Mouse (Mus musculus): ENCODE results near the gene Atrnl1. TPM values are rescaled to one million over a fixed set of nuclear protein-coding genes. Genes with fewer than 3 reads are reported as not detected.
"Not testable (repeated sequence)": the region's sequence is repeated elsewhere in the genome, so short reads cannot be mapped to it uniquely, and the experiment has no call there.

Gene Atrnl1
- polyA plus RNA-seq, 1 experiment from 2014 or later: 27.9 TPM

DNA sequence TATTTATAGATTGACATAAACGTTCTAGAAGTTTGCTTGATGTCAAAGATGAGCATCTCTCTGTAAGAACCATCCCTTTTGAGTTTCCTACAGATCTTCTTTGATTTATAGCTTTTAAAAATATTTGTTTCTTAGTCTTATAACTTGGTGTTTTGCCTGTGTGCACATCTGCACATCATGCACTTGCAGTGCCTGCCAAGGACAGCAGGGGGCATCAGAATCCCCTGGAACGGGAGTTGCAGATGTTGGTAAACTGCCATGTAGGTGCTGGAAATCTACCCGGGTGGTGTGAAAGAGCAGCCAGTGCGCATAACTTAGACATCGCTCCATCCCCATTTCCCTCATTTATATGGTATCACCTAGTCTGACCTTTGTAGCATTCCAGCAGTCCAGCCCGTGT lies 265.2 kb downstream of the Atrnl1 start:
- TF ChIP-seq CTCF (IDR thresholded peaks at IDR 0.05): peak; percentile 67
- CTCF ChIA-PET: interaction anchor here (0.9 to 1.5 kb wide), 2 partner anchors 9 to 14 kb away, joined by 3 to 6 read pairs; no protein-coding TSS in a partner anchor
- in situ Hi-C loops (cut with MboI; ENCODE audit: low pct_unique_long_range_greater_than_20kb): no loop called here
- ATAC-seq: no peak
- DNase-seq (ENCODE audit: low read depth, low spot score): no peak
- no peaks in the 10 kb centered on the region for H3K27me3 ChIP-seq
- POLR2A ChIA-PET: no interaction called here

DNA sequence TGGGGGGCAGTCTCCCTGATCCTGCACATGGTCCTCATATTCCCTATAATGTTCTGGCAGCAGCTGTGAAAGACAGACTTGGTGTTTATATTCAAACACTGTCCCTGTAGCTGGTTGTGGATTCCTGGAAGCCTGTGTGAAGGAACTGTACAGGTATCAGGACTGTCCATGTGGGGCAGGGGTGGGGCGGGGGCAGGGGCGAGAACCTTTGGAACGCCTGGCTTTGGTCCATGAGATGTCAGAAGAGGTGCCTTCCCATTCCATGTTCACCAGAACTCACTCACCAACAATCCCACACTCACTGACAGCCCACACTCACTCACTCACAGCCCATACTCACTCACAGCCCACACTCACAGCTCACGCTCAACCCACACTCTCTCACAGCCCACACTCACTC lies 266.5 kb downstream of the Atrnl1 start:
- DNase-seq (ENCODE audit: low read depth, low spot score): no peak
- TF ChIP-seq CTCF (IDR thresholded peaks at IDR 0.05): no peak
- no peak for ATAC-seq
- CTCF ChIA-PET: no interaction called here
- no peaks in the 10 kb centered on the region for H3K27me3 ChIP-seq
- POLR2A ChIA-PET: no interaction called here
- in situ Hi-C loops (cut with MboI; ENCODE audit: low pct_unique_long_range_greater_than_20kb): no loop called here

DNA sequence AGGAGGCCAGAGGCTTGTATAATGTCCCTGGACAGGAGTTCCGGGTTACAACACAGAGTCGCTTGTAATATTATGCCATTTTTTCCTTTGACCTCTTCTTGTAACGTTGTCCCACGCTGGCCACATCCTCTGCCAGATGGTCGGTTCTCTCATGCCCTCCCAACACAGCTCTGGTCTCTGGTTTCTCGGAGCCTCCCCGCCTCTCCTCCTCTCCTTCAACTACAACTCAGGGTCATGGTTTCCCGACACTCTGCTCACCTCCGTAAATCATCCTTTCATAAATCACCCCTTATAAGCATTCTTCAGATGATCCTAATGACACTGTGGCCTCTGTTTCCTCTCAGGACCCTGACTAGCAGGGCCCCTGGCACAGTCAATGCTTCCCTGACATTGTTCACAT lies 267.7 kb downstream of the Atrnl1 start:
- no peak for TF ChIP-seq CTCF (IDR thresholded peaks at IDR 0.05)
- no peak for DNase-seq (ENCODE audit: low read depth, low spot score)
- CTCF ChIA-PET: interaction anchor here (1.3 kb wide), 1 partner anchor 61 kb away, joined by 3 read pairs; no protein-coding TSS in a partner anchor
- in situ Hi-C loops (cut with MboI; ENCODE audit: low pct_unique_long_range_greater_than_20kb): no loop called here
- no peak for ATAC-seq
- H3K27me3 ChIP-seq: no peaks in the 10 kb centered on the region
- POLR2A ChIA-PET: no interaction called here

DNA sequence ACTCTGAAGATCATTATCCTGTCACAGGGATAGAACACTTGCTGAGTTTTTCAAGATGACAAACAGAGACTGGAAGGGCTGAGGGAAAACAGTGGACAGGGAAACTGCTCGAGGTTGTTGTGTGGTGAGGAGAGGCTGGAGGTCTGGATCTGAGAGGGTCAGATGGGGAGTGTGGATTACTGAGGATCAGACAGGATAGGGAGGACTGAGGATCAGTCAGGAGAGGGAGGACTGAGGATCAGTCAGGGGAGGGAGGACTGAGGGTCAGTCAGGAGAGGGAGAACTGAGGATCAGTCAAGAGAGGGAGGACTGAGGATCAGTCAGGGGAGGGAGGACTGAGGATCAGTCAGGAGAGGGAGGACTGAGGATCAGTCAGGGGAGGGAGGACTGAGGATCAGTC lies 269.0 kb downstream of the Atrnl1 start:
- POLR2A ChIA-PET; in situ Hi-C loops (cut with MboI; ENCODE audit: low pct_unique_long_range_greater_than_20kb); H3K27me3 ChIP-seq; DNase-seq (ENCODE audit: low read depth, low spot score); CTCF ChIA-PET; ATAC-seq: not testable (repeated sequence)

DNA sequence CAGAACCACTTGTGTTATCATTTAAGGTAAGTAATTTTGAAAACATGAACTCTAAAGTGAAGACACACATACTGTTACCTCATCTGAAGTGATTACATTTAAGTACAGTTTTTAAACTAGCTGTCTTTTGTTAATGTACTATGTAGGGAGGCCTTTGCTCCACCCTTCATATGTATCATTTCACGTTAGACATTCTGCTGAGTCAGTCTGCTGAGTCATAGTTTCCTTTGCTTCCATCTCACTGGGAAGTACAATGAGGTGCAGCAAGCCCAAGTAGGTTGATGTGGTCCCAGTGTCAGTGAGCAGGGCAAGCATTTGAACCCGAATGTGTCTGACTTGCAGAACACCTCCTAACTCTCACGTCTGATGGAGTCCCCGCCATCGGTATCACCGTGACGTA lies 271.1 kb downstream of the Atrnl1 start:
- in situ Hi-C loops (cut with MboI; ENCODE audit: low pct_unique_long_range_greater_than_20kb): no loop called here
- ChIA-PET CTCF (no interaction called here), POLR2A (no interaction called here)
- DNase-seq (ENCODE audit: low read depth, low spot score): no peak
- no peaks in the 10 kb centered on the region for H3K27me3 ChIP-seq
- no peak for ATAC-seq
- TF ChIP-seq CTCF (IDR thresholded peaks at IDR 0.05): no peak

DNA sequence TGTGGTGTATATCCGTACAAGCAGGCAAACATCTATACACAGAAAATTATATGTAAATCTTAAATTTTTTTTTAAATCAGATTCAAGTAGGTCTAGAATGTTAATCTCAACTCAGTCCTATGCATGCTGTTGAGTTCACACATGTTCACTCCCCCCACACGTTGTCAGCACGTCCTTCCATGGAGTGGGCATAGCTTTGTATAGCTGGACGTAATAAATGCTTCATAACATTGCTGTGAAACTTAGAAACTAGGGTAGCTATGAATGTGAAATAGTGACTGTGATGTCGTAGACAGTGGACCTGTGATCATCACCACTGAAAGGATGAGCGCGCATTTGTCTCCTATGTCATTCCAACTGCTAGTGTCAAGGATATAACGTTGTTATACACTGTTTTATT lies 278.0 kb downstream of the Atrnl1 start:
- POLR2A ChIA-PET: no interaction called here
- H3K27me3 ChIP-seq: no peaks in the 10 kb centered on the region
- CTCF ChIA-PET: interaction anchor here (1.5 kb wide), 1 partner anchor 10 kb away, joined by 3 read pairs; no protein-coding TSS in a partner anchor
- DNase-seq (ENCODE audit: low read depth, low spot score) (no peak), ATAC-seq (no peak)
- no peak for TF ChIP-seq CTCF (IDR thresholded peaks at IDR 0.05)
- in situ Hi-C loops (cut with MboI; ENCODE audit: low pct_unique_long_range_greater_than_20kb): no loop called here

DNA sequence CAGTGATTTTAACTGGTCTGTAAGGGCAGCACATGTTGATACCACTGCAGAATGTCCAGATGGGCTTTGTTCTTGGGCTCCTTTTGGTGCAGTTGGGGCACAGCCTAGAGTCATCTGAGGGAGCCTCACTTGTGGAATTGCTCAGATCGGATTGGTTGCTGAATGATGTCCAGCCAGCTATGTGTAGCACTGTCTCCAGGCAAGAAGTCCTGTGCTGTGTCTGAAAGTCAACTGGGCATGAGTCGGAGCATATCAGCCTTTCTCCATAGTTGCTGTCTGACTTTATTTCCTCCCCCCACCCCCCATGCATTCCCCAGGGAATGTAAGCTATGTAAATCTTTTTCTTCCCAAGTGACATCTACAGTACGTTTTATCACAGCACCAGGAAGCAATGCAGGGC lies 278.9 kb downstream of the Atrnl1 start:
- in situ Hi-C loops (cut with MboI; ENCODE audit: low pct_unique_long_range_greater_than_20kb): no loop called here
- DNase-seq (ENCODE audit: low read depth, low spot score) (no peak), ATAC-seq (no peak)
- no peaks in the 10 kb centered on the region for H3K27me3 ChIP-seq
- no peak for TF ChIP-seq CTCF (IDR thresholded peaks at IDR 0.05)
- ChIA-PET POLR2A (interaction anchor here (0.6 kb wide), 1 partner anchor 360 kb away, joined by 3 read pairs; no protein-coding TSS in a partner anchor), CTCF (no interaction called here)

DNA sequence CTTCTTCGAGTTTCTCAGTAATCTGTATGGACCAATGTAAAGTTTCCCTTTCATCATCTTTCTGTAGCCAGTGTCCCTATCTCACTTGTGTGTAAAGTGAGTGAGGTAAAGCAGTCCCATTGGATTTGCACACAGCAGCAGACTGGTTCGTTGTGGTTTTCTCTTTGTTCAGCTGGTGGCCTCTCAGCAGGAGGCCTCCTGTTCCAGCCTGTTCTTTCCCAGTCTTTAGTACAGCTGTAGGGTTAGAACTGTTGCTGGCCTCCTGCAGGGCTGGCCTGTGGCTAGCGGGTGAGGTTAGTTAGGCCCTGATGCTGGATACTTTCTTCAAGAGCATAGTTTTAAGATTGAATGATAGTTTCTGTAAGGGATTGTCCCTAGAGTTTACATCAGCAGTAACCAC lies 280.1 kb downstream of the Atrnl1 start:
- ChIA-PET CTCF (interaction anchor here (1.6 kb wide), 1 partner anchor 9 kb away, joined by 7 read pairs; no protein-coding TSS in a partner anchor), POLR2A (no interaction called here)
- in situ Hi-C loops (cut with MboI; ENCODE audit: low pct_unique_long_range_greater_than_20kb): no loop called here
- TF ChIP-seq CTCF (IDR thresholded peaks at IDR 0.05): no peak
- H3K27me3 ChIP-seq: no peaks in the 10 kb centered on the region
- DNase-seq (ENCODE audit: low read depth, low spot score) (no peak), ATAC-seq (no peak)

DNA sequence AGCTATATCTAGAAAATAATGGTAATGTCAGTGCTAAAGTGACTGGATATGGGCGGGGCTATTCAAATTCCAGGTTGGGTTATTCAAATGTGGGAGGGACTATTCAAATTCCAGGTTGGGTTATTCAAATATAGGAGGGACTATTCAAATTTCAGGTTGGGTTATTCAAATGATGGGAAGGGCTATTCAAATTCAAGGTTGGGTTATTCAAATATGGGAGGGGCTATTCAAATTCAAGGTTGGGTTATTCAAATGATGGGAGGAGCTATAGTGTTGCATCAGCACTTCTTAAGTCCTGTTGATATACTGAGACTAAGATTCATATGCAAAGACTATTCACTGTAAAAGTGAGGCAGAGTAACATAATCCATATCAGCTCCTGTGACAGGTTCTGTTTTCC lies 283.4 kb downstream of the Atrnl1 start:
- no peak for TF ChIP-seq CTCF (IDR thresholded peaks at IDR 0.05)
- in situ Hi-C loops (cut with MboI; ENCODE audit: low pct_unique_long_range_greater_than_20kb): no loop called here
- DNase-seq (ENCODE audit: low read depth, low spot score) (no peak), ATAC-seq (no peak)
- H3K27me3 ChIP-seq: no peaks in the 10 kb centered on the region
- CTCF ChIA-PET: interaction anchor here (2.0 kb wide), 1 partner anchor 12 kb away, joined by 4 read pairs; no protein-coding TSS in a partner anchor
- POLR2A ChIA-PET: no interaction called here

DNA sequence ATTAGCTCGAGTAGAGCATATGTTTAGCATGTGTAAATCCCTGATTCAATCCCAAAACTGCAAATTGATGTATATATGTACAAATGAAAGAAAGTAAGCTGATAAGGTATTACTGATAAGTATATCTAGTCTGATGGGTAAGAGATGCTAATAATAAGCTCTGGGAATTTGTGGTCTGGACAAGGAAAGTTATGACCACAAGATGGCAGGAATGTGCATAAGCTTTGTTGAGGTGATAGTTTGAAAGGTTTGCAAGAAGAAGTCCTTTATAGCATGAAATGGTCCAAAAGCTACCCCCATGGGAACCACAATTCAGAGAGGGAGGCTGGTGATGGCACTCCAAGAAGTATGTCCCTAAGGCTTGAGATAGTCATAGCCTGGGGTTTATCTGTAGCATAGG lies 289.2 kb downstream of the Atrnl1 start:
- H3K27me3 ChIP-seq: no peaks in the 10 kb centered on the region
- DNase-seq (ENCODE audit: low read depth, low spot score): no peak
- peak; percentile 43 for TF ChIP-seq CTCF (IDR thresholded peaks at IDR 0.05)
- ATAC-seq: no peak
- in situ Hi-C loops (cut with MboI; ENCODE audit: low pct_unique_long_range_greater_than_20kb): no loop called here
- CTCF ChIA-PET: interaction anchor here (0.9 to 2.3 kb wide), 7 partner anchors 9 to 569 kb away, joined by 3 to 10 read pairs (median 3); no protein-coding TSS in a partner anchor
- POLR2A ChIA-PET: interaction anchor here (1.2 kb wide), 1 partner anchor 13 kb away, joined by 4 read pairs; no protein-coding TSS in a partner anchor

DNA sequence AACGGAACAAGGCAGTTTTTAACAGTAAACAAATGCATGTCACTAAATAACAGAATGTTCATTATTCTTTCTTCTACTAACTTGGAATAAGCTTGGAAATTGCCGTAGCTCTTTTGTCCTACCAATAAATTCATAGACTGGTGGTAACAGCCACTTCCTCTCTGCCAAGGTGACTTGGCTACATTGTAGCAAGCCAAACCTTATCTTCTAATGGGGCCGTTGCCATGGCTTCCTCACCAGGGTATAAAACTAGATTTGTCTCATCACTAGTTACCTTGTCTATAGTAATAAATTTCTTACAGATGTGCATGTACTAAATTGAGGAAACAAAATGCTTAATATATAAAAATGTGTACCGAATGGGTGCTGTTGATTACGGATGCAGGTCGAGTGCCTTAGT lies 298.6 kb downstream of the Atrnl1 start:
- CTCF ChIA-PET: interaction anchor here (1.0 to 2.1 kb wide), 2 partner anchors 9 kb away, joined by 5 to 7 read pairs; no protein-coding TSS in a partner anchor
- no peaks in the 10 kb centered on the region for H3K27me3 ChIP-seq
- ATAC-seq (no peak), DNase-seq (ENCODE audit: low read depth, low spot score) (no peak)
- no peak for TF ChIP-seq CTCF (IDR thresholded peaks at IDR 0.05)
- POLR2A ChIA-PET: no interaction called here
- in situ Hi-C loops (cut with MboI; ENCODE audit: low pct_unique_long_range_greater_than_20kb): no loop called here

DNA sequence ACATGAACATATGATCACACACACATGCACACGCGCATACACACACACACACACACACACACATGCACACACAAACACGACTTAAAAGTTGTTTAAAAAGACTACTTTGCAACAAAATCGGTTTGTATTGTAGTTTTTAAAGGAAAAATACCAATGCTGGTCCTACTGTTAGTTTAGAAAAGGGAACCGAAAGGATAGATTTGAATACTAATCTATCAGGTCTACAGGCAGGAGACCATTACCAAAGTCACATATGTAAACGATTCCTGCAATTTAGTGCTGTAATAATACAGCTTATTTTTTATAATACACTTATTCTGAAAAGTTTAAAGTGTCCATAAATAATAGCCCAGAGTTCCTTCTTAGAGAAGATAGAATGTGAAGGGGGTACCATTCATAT lies 299.8 kb downstream of the Atrnl1 start:
- TF ChIP-seq CTCF (IDR thresholded peaks at IDR 0.05): no peak
- no peaks in the 10 kb centered on the region for H3K27me3 ChIP-seq
- DNase-seq (ENCODE audit: low read depth, low spot score) (no peak), ATAC-seq (no peak)
- POLR2A ChIA-PET: no interaction called here
- in situ Hi-C loops (cut with MboI; ENCODE audit: low pct_unique_long_range_greater_than_20kb): no loop called here
- CTCF ChIA-PET: interaction anchor here (2.1 kb wide), 1 partner anchor 10 kb away, joined by 7 read pairs; no protein-coding TSS in a partner anchor

Data from Patski (cell line).